Mouse (Mus musculus): ENCODE measurements around the gene Cachd1. TPM values are rescaled to one million over a fixed set of nuclear protein-coding genes. Genes with fewer than 3 reads are reported as not detected.
A peak's percentile ranks its signal among the peaks of the same experiment; 100 is the strongest.

Cachd1 gene
- total and polyA plus RNA-seq, 3 experiments, result 12.6 to 25.3 (median 13.9) TPM

DNA sequence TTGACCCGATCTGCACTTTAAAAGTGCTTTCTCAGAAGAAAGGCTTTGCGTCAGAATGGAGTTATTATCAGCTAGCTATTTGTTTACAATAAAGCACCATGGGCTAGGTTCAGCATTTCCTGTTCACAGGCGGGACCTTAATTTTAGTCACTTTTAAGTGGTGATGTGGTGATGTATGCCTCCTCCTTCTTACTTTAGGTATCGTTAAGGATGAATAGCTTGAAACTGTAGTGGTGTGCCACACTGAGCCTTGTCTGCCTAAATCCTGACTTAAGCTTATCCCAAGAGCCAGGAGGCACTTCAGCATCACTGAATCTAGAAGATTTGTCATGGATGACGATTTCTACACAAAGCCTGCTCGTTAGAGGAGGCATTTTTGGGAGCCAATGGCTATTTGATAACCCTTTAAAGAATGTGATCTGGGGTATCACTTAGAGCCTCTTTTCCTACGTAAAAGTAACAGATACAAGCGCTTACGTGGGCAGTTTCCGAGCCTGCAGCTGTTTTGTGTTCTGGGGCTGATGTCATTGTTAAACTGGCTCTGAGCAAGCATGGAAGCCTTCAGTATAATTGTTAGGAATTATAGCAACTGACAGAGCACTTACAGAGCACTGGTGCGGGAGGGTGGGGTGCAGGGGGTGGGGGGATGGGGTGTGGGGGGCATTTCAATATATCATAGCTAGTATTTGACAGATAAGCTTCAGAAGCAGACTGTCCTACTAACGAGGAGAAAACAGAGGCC lies 89.7 kb downstream of the Cachd1 start:
- DNase-seq, result no peak

DNA sequence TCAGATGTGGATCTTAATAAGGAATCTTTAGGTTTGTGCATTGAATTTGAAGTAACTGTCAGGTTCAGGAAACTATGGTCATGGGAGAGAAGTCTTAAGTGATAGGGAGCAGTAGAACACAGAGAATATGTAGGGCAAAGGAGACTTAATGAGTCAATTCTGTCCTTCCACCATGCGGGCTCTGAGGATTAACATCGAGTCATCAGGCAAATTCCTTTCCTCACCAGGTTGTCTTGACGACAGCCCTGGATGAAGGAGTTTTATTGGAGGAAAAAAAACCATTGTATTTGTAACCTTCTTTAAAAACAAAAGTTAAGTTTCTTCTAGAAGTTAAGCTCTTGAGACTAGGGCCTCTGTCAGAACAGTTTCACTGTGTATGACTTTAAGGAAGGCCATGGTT lies 100.9 kb downstream of the Cachd1 start:
- DNase-seq, result no peak

DNA sequence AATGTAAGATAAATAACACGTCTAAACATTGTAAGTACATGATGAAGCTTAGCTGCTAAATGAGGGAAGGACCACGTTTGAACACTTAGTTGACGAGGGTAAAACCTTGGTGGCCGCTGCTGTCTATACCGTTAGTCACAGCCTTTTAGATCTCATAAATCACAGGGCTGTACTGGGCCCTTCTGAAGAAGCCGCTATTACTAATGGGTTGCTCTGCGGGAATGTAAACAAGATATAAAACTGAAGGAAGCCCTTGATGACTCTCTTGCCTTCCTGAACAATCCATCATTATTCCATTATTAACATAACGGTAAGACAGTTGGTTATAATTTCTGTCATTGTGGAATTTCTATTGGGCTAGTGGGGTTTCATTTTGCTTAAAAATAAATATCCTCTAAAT lies 102.9 kb downstream of the Cachd1 start:
- no peak for DNase-seq

DNA sequence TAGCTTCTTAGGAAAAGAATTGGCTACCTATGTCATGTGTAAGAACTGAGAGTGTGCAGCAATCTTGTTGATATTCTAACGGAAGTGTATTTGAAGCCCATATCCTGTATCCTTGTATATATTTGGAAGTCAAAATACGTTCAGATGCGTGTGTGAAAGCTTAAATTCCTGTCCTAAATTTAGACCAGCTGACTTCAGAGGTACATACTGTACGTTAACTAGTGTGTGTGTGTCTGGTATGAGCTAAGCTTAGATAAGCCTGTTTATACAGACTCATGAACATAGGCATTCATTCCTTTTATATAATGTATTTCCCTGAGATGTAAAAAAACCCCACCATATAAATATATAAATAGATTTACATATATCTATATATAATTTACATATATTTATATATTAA lies 103.6 kb downstream of the Cachd1 start:
- DNase-seq, result no peak

DNA sequence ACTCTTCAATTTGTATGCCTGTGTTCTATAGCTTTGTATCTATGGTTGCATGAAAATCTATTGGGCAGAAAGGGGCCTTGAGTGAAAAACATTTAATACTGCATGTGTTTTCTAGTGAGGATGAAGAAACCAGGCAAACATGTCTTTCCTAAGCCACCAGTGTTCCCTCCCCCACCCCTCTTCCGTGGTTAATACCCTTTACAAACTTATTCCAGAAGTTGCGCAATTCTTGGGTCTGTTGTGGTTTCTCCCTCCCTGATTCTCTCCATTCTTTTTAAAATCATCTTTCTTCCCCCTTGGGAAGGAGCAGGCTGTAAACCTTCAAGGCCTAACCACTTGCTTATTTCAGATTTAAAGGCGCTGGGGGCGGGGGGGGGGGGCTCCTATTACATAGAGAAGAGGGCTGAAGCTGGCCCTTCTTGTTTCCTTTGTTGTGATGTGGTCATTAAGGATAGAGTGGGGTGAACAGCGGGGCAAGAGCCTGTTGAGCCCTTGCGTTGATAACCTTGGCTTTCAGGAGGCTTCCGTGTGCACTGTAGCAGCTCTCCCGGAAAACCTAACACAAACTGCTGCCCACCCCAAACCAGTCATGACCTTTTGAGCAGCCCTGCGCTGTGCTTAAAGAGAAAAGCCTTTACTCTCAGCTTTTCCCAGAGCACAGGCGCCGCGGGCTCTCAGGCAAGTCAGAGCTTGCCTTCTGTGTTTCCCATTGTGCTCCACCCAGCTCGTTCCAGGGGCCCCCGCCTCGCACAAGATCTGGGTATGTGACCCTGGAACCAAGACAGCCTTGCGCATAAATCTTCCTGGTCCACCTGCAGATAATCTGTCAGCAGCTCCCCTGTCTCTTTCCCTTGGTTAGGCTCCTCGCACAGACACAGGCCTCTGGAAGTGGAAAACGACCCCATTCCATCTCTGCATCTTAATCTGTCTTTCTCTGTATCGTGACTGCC lies 109.6 kb downstream of the Cachd1 start:
- peak; percentile 53 for DNase-seq

DNA sequence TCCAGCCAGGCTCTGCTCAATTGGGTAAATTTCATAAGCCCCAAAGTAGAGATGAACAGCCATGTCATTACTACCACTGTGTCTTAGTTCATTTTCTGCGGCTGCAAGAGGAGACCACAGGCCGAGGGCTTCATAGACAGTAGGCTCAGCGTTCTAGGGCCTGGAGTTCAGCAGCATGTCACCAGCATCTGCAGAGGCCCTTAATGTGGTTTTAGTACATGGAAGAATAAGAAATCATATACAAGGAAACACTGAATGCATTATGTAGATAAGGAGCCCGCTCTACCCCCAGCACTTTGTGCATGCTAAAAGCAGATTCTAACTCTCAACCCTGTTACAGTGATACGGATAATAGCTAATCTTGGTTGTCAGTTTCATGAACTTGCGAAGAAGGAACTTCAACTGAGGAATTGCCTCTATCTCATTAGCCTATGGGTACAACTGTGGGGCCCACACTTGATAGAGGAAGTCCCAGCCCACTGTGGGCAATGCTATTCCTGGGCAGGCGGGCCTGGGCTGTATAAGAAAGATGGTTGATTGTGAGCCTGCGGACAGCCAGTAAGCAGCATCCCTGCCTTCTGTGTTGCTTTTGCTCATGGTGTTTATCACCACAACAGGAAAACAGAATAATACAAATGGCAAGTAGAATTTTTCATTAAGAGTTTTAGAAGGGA lies 110.4 kb downstream of the Cachd1 start:
- no peak for DNase-seq

DNA sequence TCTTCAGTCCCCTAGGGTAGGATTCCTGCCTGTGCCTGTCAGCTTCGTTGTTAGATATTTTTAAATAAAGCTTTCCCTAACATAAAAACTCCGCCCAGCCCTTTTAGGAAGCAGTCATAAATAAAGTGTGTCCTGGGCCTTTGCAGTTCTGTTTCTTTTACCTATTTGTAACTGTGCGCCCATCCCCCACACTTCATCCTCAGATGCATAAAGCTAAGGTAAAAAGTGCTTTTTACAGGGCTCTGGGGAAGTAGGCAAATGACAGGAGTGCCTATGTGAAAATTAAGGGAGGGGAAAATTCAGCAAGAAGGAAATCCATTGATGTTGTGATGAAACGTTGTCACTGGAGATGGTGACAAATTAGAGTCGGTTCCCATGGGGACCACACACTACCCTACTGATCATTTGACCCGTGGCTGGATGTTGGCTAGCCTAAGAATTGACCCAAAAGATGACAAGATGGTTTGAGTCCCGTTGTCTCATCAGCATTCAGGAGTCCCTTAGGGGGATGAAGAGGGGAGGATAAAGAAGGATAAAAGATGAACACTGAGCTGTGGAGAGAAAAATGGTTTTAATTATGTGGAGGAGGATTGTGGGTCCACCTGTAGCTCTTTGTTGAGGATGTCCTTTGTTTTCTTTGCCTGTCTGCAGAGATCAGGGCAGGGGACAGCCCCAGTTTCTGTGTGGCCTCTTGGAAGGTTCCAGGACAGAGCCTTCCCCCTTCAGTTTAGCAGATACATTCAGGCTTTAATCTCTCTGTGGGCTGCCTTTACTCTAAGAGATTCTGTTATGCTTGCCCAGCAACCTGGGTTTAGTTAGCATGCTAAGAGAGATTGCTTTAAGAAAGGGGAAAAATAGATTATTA lies 113.9 kb downstream of the Cachd1 start:
- DNase-seq, result no peak

DNA sequence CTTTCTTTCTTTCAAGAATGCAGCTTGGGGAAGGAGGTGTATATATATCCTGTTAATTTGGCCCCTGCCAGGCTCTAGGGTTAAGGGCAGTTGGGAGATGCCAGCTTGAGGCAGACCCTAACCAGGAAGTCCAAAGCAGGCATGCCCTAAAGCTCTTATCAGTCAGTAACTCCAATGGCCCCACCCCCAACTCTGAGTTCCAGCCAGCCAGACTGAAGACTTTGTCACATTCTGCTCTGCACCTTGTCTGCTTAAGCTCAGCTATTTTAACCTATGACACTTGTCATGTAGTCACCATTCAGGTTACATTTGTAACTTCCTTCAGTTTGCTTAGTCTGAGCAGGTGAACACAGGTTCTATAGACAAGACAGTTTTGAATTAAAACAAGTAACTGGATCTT lies 117.3 kb downstream of the Cachd1 start:
- no peak for DNase-seq

DNA sequence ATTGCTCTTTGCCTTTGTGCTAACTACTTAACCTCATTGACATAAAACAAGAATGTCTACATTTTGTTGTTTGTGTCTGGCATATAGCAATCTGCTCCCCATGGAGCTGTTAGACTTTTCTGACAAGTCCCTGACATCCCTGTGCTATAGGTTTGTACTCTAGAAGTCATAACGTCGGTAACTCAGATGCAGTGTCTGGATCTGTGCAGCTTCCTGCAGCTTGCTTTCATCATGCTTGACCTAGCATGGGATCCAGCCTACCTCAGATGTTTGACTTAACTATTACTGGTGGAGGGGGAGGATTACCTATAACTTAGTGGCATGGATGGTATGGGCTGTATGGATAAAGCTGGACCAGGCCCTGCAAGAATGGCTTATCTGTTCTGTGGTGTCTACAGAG lies 117.7 kb downstream of the Cachd1 start:
- DNase-seq, result no peak

DNA sequence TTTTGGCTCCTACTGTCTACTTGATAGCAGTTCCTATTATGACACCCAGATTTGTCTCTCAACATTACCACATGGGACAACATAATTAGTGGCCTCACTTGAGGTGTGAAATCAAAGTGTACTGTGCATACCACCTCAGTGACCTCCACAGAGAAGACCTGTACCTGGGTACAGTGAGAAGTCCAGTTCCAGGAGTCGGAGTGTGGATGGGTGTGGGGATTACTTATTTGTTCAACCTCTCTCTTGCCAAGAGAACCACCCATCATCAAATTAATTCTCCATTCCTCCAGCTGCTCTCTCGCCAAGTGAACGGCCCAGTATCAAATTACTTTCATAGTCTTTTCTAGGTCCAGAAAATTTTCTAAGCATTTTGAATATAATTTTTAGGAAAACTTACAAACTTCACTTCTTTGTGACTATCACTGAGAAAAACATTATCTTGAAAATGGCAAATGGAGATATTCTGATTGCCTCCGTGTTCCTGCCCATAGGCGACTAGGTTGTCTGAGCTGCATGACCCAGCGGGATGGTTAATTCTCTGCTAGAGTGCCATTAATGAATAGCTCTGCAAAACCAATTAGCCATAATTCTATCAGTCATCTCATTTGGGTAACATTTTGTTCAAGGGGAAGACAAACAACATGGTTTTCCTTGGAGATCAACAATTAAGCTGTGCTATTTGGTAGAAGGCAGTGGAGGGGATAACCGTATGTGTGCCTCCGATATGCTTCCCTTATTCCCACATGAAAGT lies 120.0 kb downstream of the Cachd1 start:
- no peak for DNase-seq

DNA sequence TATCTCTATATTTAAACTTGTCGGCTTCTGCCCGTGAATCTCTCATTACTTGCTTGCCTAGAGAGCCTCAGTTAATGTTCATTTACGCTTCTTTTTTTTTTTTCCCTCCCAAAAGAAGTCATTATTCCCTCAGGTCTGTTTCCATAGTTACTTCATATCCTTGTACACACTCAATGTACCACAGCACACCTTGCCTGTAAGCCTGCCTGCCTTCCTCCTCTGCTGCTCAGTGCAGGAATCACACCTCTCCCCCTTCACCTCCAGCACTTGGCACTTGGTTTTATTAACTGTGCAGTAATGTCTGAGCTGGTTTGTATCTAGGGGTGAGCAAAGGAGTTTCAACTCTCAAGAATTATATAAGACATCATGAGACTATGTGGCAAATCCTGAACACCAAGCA lies 121.5 kb downstream of the Cachd1 start:
- no peak for DNase-seq

DNA sequence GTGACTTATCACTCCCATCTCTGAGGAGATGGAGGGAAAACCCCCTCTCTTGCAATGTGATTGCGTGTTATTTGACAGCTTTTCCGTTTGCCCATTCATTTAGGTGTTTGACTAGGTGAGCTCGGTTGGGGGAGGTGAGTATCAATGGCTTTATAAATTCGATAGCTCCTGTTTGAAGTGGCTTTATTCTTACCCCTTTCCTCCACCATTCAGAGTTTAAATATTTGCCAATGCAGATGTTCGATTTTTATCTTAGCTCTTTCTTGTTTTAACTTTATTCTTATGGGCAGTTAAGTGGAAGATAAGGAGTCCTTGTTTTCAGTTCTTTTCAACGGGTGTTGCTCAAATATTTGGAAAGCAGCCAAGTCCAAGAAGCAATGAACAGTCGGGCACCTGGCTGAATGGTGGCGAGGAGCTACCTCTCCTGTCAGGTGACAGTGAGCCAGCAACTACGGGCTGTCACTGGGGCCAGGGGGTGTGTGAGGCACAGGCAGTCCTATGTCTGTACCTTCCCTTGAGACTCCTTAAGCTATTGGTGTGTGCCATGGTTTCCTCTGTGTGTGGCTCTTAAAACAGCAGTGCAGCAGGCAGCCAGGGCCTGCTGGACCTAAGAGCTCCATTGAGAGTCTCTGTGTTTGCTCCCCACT lies 133.3 kb downstream of the Cachd1 start:
- peak; percentile 10 for DNase-seq

DNA sequence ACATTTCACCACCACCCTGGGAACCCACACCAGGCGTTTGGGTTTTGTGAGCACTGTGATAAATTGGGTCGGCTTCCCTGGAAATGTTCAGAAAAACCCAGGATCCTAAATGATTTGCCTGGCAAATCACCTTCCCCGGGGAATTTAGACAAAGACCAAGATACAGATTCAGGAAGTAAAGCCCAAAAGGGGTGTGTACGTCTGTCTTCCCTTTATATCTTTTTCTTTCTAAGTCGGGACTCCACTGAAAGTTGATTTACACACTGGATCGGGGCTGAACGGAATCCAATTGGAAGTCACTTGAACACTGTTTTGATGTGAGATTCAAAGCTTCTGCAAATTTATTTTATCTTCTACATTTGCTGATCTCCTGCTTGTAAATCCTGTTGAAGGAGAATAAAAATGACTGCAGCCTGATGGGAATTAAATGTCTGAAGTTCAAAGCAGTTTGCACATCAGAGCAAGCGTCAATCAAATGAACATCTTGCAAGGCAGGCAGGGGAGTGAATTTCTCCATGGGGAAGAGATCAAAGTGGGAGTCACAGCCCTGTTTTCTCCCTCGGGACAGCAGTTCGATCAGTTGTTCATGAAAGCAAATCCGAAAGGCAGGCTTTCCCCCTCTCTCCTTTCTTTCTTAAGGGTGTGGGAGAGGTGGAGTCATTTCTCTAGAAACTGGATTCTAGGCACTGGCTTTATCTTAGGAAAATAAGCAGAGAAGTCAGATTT lies 134.3 kb downstream of the Cachd1 start:
- DNase-seq, result no peak

DNA sequence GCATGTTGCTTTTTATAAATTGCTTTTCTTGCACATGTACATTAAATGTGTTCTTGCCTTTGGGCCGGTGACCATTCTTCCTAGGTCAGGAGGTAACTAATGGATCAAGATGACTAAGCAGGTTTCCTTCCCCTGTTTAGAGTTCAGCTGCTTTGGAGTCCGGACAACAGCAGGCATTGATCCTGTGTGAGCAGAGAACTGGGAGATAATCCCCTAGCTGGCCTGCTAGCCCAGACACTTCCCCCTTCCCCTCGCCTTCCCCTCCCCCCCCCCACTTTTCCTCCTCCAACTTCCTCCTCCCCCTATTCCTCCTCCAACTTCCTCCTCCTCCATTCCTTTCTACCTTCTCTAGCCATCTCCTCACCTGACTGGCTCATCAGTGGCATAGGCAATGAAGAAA lies 135.2 kb downstream of the Cachd1 start:
- no peak for DNase-seq

DNA sequence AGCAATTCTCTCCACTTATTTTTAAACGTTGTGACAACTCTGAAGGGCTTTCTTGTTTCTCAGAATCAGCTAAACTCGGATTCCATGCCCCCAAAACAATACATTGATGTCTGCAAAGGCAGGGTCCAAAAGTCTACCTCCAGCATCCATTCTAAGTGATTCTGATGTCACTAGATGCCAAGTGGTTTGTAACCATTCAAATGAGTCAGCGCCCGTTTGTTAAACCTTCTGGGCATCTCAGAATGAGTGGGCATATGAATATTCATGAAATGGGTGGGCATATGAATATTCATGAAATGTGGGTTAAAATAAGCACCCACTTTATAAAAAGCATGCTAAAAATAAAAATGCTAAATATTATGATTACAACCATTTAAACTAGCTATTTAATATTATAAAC lies 137.2 kb downstream of the Cachd1 start:
- no peak for DNase-seq

DNA sequence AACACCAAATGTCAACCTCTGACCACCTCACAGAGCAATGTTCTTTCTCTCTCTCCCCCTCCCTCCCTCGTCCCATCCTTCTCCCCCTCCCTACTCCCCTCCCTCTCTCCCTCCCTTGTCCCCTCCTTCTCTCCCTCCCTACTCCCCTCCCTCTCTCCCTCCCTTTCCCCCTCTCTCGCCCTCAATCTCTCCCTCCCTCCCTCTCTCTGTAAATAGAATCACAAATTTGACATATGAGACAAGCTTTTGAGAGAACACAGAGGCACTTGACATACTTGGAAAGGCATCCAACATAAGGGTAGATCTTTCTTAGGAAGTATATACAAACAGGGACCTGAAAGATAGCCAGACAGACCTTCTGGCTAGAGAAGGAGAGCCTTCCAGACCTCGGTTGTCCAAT lies 138.1 kb downstream of the Cachd1 start:
- no peak for DNase-seq

DNA sequence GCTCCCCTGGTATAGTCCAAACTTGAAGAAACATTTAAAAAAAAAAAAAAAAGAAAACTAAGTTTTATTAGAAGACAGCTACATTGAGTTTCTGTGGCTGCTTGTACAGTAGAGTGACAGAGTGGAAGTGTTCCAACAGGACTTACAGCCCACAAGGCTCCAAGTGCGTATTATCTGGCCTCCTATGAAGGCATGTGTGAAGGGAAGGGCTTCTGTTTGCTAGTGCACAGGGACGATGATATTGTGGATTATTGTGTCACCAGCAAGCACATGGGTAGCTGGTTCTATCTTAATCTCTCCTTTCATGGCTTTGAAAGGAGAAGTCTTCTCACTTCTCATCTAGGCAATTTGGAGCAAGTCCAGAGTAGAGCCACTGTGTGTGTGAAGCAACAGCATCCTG lies 138.6 kb downstream of the Cachd1 start:
- DNase-seq, result no peak

DNA sequence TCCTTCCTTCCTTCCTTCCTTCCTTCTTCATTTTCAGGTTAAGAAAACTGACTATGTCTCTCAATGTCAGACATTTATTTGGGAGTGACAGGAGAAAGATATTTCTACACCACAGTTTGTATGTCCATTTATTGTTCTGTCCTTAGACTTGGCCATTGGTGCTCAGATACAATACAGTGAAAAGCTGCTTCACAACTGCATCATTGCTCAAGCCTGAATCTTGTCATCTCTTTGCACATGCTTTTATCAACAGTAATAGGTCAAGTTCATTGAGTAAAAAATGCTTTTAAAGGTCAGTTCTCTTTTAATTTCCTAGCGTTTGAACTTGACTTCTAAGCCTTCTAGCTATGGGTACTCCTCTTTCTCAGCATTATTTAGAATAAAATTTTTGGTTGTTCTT lies 141.0 kb downstream of the Cachd1 start:
- peak; percentile 54 for DNase-seq

DNA sequence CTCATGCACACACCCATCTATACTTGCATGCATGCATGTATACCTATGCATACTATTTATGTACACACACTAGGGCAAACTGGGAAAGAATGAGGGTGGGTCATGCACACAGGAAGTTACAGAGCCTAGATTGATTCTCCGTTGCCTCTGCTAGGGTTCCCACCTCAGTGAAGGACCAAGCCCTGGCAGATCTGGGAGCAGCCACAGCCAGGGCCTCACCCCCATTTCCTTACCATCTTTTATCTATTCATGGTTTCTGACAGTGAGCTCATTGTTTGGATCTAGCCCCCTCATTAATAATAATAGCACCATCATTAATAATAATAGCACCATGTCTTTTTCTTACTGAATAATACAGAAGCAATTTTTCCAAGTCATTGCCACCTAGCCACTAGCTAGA lies 143.9 kb downstream of the Cachd1 start:
- no peak for DNase-seq
